Mouse (Mus musculus): ENCODE results near the gene Vmn2r26. TPM values are rescaled to one million over a fixed set of nuclear protein-coding genes. Genes with fewer than 3 reads are reported as not detected.
"Not testable (repeated sequence)": the region's sequence is repeated elsewhere in the genome, so short reads cannot be mapped to it uniquely, and the experiment has no call there.

The Vmn2r26 gene
- not detected in 2 replicates for polyA plus RNA-seq (2015; fragmentation: Nextera tagmentation; extraction: Ambion mirVana)

DNA sequence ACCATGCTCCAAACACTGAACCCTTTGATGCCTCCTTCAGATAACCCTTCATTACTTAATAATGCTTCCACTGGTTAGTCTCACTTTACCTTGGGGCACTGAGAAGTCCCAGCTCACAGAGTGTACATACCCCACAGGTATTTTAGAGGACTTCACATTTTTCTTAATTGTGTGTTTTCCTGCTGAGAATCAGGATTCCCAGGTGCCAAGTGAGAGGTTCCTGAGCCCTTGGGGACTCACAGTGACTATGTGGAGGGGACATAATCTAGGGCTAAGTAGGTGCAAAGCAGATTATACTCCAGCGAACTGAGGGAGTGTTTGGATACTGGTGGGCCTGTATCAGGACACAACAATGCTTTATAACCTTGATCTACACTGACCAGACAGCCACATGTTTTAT, at the start of gene Vmn2r26:
Vmn2r26 (plus strand) TSS at position 301 of the 400 bp plus-strand sequence.
- H3K9ac ChIP-seq; H3K36me3 ChIP-seq (replicated peaks); H3K27ac ChIP-seq (replicated peaks); ATAC-seq (ENCODE audit: insufficient read depth); H3K27me3 ChIP-seq; H3K4me2 ChIP-seq; H3K4me1 ChIP-seq (replicated peaks); H3K4me3 ChIP-seq (replicated peaks); H3K9me3 ChIP-seq (replicated peaks): not testable (repeated sequence)
- WGBS (ENCODE audit: insufficient replicate concordance): 31% methylated on average over 1 of the region's 1 CpGs

DNA sequence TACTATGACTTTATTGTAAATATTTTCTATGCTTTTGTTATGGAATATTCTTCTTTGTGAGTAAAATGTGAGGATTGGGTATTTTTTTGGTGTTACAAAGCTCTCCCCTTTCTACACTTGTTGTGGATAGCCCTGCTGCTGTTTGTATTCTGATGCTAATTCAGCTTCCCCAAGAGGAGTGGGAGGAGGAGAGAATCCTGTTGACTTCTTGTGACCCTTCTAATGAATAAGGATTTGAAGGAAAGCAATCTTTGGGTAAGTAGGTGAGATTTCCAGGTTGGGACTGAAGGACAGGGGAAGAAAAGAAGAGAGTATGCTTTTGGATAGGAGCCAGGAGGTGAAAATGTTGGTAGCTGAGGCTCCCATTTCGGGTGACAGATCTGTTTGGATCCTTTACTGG, 3.5 kb upstream of the Vmn2r26 start:
- Histone ChIP-seq H3K4me2 (no peak overlapping the region), H3K9me3 (replicated peaks) (no peaks in the 10 kb centered on the region), H3K4me1 (replicated peaks) (no peaks in the 10 kb centered on the region), H3K27me3 (no peaks in the 10 kb centered on the region), H3K36me3 (replicated peaks) (no peaks in the 10 kb centered on the region), H3K4me3 (replicated peaks) (no peak overlapping the region), H3K27ac (replicated peaks) (no peak overlapping the region), H3K9ac (no peak overlapping the region)
- ATAC-seq (ENCODE audit: insufficient read depth): no peak
- 16% methylated on average over 1 of the region's 1 CpGs for WGBS (ENCODE audit: insufficient replicate concordance)

DNA sequence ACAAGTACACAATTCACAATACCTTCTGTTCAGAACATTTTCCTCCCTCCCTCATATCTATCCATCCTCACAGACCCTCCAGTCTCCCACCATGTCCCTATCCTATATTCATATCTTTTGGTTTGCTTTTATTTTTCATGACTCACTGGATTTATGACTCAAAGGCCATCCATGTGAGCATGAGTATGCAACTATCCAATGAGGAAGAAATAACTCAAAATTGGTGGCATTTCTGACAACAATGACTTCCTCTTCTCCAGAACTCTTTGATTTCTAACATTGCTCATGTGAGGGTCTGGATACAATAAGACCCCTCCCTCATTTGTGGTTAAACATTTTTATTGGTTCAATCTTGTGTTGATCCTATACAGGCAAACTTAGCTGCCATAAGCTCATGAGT, 24.0 kb downstream of the Vmn2r26 start:
- no peak overlapping the region for H3K4me3 ChIP-seq (replicated peaks)
- H3K27ac ChIP-seq (replicated peaks): no peak overlapping the region
- H3K27me3 ChIP-seq: no peaks in the 10 kb centered on the region
- no peaks in the 10 kb centered on the region for H3K9me3 ChIP-seq (replicated peaks)
- no peaks in the 10 kb centered on the region for H3K36me3 ChIP-seq (replicated peaks)
- H3K9ac ChIP-seq: no peak overlapping the region
- H3K4me1 ChIP-seq (replicated peaks): no peaks in the 10 kb centered on the region
- no peak overlapping the region for H3K4me2 ChIP-seq
- ATAC-seq (ENCODE audit: insufficient read depth): no peak

DNA sequence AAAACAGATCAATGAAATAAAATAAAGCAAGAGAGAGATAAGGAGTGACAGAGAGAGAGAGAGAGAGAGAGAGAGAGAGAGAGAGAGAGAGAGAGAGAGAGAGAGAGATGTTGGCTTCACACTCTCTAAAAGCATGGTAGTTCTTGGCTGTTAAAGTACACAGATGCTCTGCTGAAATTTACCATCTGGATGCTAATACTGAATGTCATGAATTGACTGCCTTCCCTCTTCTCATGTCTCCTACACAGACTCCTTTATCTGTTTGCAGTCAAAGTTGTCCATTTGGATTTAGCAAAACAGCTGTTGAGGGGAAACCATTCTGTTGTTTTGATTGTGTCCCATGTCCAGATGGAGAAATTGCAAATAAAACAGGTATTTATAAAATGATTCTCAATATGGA, 29.2 kb downstream of the Vmn2r26 start:
- ATAC-seq (ENCODE audit: insufficient read depth); H3K9ac ChIP-seq; H3K4me2 ChIP-seq; H3K9me3 ChIP-seq (replicated peaks); H3K27me3 ChIP-seq; H3K27ac ChIP-seq (replicated peaks); H3K4me3 ChIP-seq (replicated peaks); H3K36me3 ChIP-seq (replicated peaks); H3K4me1 ChIP-seq (replicated peaks): not testable (repeated sequence)

DNA sequence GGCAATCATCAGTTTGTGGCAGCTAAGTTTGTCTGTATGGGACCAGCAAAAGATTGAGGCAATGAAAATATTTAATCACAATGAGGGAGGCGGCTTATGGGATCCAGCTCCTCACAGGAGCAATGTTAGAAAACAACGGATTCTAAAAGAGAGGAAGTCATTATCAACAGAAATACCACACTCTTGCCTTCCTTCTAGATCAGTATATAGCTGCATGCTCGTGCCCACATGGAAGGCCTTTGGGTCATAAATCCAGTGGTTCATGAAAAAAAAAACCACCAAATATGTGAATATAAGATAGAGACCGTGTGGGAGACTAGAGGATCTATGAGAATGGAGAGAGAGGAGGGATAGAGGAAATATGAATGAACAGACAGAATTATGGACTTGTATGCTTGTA, 78.0 kb downstream of the Vmn2r26 start:
- Histone ChIP-seq H3K36me3 (replicated peaks) (no peaks in the 10 kb centered on the region), H3K9me3 (replicated peaks) (no peaks in the 10 kb centered on the region), H3K4me3 (replicated peaks) (no peak overlapping the region), H3K9ac (no peak overlapping the region), H3K4me2 (no peak overlapping the region), H3K27me3 (no peaks in the 10 kb centered on the region), H3K4me1 (replicated peaks) (no peaks in the 10 kb centered on the region), H3K27ac (replicated peaks) (no peak overlapping the region)
- no peak for ATAC-seq (ENCODE audit: insufficient read depth)
- 26% methylated on average over 4 of the region's 4 CpGs for WGBS (ENCODE audit: insufficient replicate concordance)

Other genes with a start within 250 kb of the Vmn2r26 start
- gene Vmn2r24, start 245.7 kb upstream of the Vmn2r26 start, polyA plus RNA-seq (2015; fragmentation: Nextera tagmentation; extraction: Ambion mirVana): not detected in 2 replicates
- not detected in 2 replicates for gene Vmn2r25, start 171.1 kb upstream of the Vmn2r26 start, polyA plus RNA-seq (2015; fragmentation: Nextera tagmentation; extraction: Ambion mirVana)
- gene Vmn2r27, start 207.3 kb downstream of the Vmn2r26 start, polyA plus RNA-seq (2015; fragmentation: Nextera tagmentation; extraction: Ambion mirVana): not detected in 2 replicates